ENCODE assay signal across 8 mouse cellular contexts in the genomic region with DNA sequence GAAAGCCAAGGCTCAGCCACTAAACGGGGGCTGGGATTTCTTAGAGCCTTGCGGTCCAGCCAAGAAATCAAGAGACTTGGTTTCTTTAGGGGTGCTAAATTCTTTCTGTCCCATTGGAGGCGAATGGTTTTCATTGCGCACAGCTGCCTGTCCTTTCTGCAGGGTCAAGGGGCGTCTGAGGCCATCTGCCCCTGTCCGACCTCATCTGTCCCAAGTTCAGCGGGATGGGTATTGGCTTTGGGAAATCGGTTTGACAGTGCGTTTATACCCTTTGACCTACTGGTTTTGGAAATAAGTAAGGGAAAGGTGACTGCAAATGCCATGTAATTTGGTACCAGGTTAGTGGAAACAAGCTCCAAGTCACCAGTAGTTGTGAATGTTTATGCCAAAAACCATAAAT. TPM values are rescaled to one million over a fixed set of nuclear protein-coding genes. Genes with fewer than 3 reads are reported as not detected.
DNase-seq lines count a peak whose midpoint lies in the region; ATAC-seq and TF ChIP-seq lines count a peak whose summit lies in the region.

No protein-coding gene starts in this region.

- peaks cover 33% of the 10 kb centered on the region for H3K4me1 ChIP-seq in erythroblast, embryonic 14.5 days (ENCODE audit: control insufficient read depth)
- H3K4me1 ChIP-seq in thymus, adult 2 months (replicated peaks; ENCODE audit: control insufficient read depth, insufficient read depth, low read length): peaks cover 17% of the 10 kb centered on the region
- peaks cover 37% of the 10 kb centered on the region for H3K4me1 ChIP-seq in liver, embryonic 12.5 days

- DNase-seq in thymus, adult 2 months: no peak
- DNase-seq in thymus, postnatal 36 days: no peak
- DNase-seq in gastrocnemius, postnatal 10 days: no peak
- no peak for DNase-seq in urinary bladder, postnatal 10 days (ENCODE audit: low spot score)

- H3K9ac ChIP-seq in liver, embryonic 12.5 days: peak overlapping the region; percentile 77

- no peak for TF ChIP-seq CTCF in thymus, adult 2 months (IDR thresholded peaks at IDR 0.05; ENCODE audit: borderline replicate concordance, control insufficient read depth, extremely low read depth, insufficient read depth, low read length, poor library complexity)

- peaks cover 25% of the 10 kb centered on the region for H3K36me3 ChIP-seq in erythroblast, embryonic 14.5 days (ENCODE audit: control insufficient read depth)
- peaks cover 12% of the 10 kb centered on the region for H3K36me3 ChIP-seq in thymus, adult 2 months (ENCODE audit: control insufficient read depth, insufficient read depth, low read length)
- peaks cover 29% of the 10 kb centered on the region for H3K36me3 ChIP-seq in liver, embryonic 12.5 days

- 6% methylated on average over 9 of the region's 9 CpGs for WGBS in thymus, adult 2 months
- 6% methylated on average over 9 of the region's 9 CpGs for WGBS in liver, embryonic 12.5 days (ENCODE audit: insufficient replicate concordance)

- H3K27me3 ChIP-seq in erythroblast, embryonic 14.5 days (ENCODE audit: control insufficient read depth): no peaks in the 10 kb centered on the region
- no peaks in the 10 kb centered on the region for H3K27me3 ChIP-seq in thymus, adult 2 months (ENCODE audit: control insufficient read depth, insufficient read depth, low read length)
- H3K27me3 ChIP-seq in liver, embryonic 12.5 days (replicated peaks): 0 out of 2 replicates have a peak, but pooled peaks cover 3% of the 10 kb centered on the region

- no peak for TF ChIP-seq POLR2A in thymus, adult 2 months (IDR thresholded peaks at IDR 0.05; ENCODE audit: control insufficient read depth, extremely low read depth, insufficient read depth, low read length, poor library complexity)

- H3K4me3 ChIP-seq in erythroblast, embryonic 14.5 days (replicated peaks): peak overlapping the region; percentile 84
- peak overlapping the region; percentile 93 for H3K4me3 ChIP-seq in thymus, adult 2 months (ENCODE audit: control insufficient read depth, insufficient read depth, low read length)
- peak overlapping the region; percentile 70 for H3K4me3 ChIP-seq in liver, embryonic 12.5 days

- no peak overlapping the region for H3K27ac ChIP-seq in thymus, adult 2 months (ENCODE audit: control insufficient read depth, insufficient read depth, low read length)
- peak overlapping the region; percentile 82 for H3K27ac ChIP-seq in liver, embryonic 12.5 days

- no peaks in the 10 kb centered on the region for H3K9me3 ChIP-seq in erythroblast, embryonic 14.5 days (ENCODE audit: control insufficient read depth, low read length)
- H3K9me3 ChIP-seq in liver, embryonic 12.5 days (replicated peaks): no peaks in the 10 kb centered on the region

- H3K4me2 ChIP-seq in liver, embryonic 12.5 days: peak overlapping the region; percentile 86

- no peak for ATAC-seq in erythroblast, adult 5-6 weeks (replicated peaks; ENCODE audit: low FRiP score, poor library complexity, severe bottlenecking)
- no peak for ATAC-seq in liver, embryonic 12.5 days
- ATAC-seq in megakaryocyte progenitor cell, adult 5-6 weeks (replicated peaks; ENCODE audit: poor library complexity): no peak

RNA-seq across cellular contexts. Expression of gene Pdp2, which starts 0.6 kb away (rescaled TPM):
- 0.01 and 0.02 TPM in 2 replicates for polyA plus RNA-seq in erythroblast, embryonic 14.5 days (2012)
- 0.38 and 1.7 TPM in 2 replicates for total RNA-seq in erythroblast, adult 5-6 weeks (2015; ENCODE audit: low replicate concordance)
- 0.98 and 1.3 TPM in 2 replicates for total RNA-seq in erythroblast, adult 5-6 weeks (2017; ENCODE audit: low replicate concordance)
- 6.0 and 6.4 TPM in 2 replicates for polyA plus RNA-seq in thymus, adult 2 months (2012; rRNA removed)
- polyA plus RNA-seq in liver, embryonic 12.5 days (2016; fragmentation: Nextera tagmentation; extraction: Ambion mirVana): 5.8 and 6.0 TPM in 2 replicates
- 8.8 and 9.3 TPM in 2 replicates for total RNA-seq in megakaryocyte progenitor cell, adult 5-6 weeks (2015)
- 7.2 and 9.2 TPM in 2 replicates for total RNA-seq in megakaryocyte progenitor cell, adult 5-6 weeks (2017)
- 1 to 10 TPM; 3.8 to 4.7 TPM for total RNA-seq in gastrocnemius, postnatal 10 days (2021)

RNA-seq across cellular contexts. Expression of gene Cdh16, which starts 32.3 kb away (rescaled TPM):
- 0.08 TPM in 1 of 2 replicates, not detected in the other for polyA plus RNA-seq in erythroblast, embryonic 14.5 days (2012)
- not detected in 2 replicates for total RNA-seq in erythroblast, adult 5-6 weeks (2015; ENCODE audit: low replicate concordance)
- total RNA-seq in erythroblast, adult 5-6 weeks (2017; ENCODE audit: low replicate concordance): not detected in 2 replicates
- 0.20 and 1.5 TPM in 2 replicates for polyA plus RNA-seq in thymus, adult 2 months (2012; rRNA removed)
- polyA plus RNA-seq in liver, embryonic 12.5 days (2016; fragmentation: Nextera tagmentation; extraction: Ambion mirVana): 0.21 and 0.36 TPM in 2 replicates
- not detected in 2 replicates for total RNA-seq in megakaryocyte progenitor cell, adult 5-6 weeks (2015)
- total RNA-seq in megakaryocyte progenitor cell, adult 5-6 weeks (2017): not detected in 2 replicates
- under 1 TPM; 0.54 to 0.63 TPM for total RNA-seq in gastrocnemius, postnatal 10 days (2021)

RNA-seq across cellular contexts. Expression of gene Rrad, which starts 39.3 kb away (rescaled TPM):
- 0.05 and 0.12 TPM in 2 replicates for polyA plus RNA-seq in erythroblast, embryonic 14.5 days (2012)
- total RNA-seq in erythroblast, adult 5-6 weeks (2015; ENCODE audit: low replicate concordance): not detected in 2 replicates
- not detected in 2 replicates for total RNA-seq in erythroblast, adult 5-6 weeks (2017; ENCODE audit: low replicate concordance)
- polyA plus RNA-seq in thymus, adult 2 months (2012; rRNA removed): 25.2 and 36.1 TPM in 2 replicates
- 0.79 and 1.2 TPM in 2 replicates for polyA plus RNA-seq in liver, embryonic 12.5 days (2016; fragmentation: Nextera tagmentation; extraction: Ambion mirVana)
- total RNA-seq in megakaryocyte progenitor cell, adult 5-6 weeks (2015): 0.76 and 1.2 TPM in 2 replicates
- 1.5 and 1.9 TPM in 2 replicates for total RNA-seq in megakaryocyte progenitor cell, adult 5-6 weeks (2017)
- total RNA-seq in gastrocnemius, postnatal 10 days (2021): 10 to 100 TPM; 17.0 to 34.2 TPM

RNA-seq across cellular contexts. Expression of gene Ciao2b, which starts 49.9 kb away (rescaled TPM):
- polyA plus RNA-seq in erythroblast, embryonic 14.5 days (2012): 7.5 and 10.3 TPM in 2 replicates
- total RNA-seq in erythroblast, adult 5-6 weeks (2015; ENCODE audit: low replicate concordance): 1.5 and 5.2 TPM in 2 replicates
- 6.0 and 15.1 TPM in 2 replicates for total RNA-seq in erythroblast, adult 5-6 weeks (2017; ENCODE audit: low replicate concordance)
- polyA plus RNA-seq in thymus, adult 2 months (2012; rRNA removed): 72.0 and 76.9 TPM in 2 replicates
- polyA plus RNA-seq in liver, embryonic 12.5 days (2016; fragmentation: Nextera tagmentation; extraction: Ambion mirVana): 71.8 and 74.7 TPM in 2 replicates
- 12.0 and 15.7 TPM in 2 replicates for total RNA-seq in megakaryocyte progenitor cell, adult 5-6 weeks (2015)
- total RNA-seq in megakaryocyte progenitor cell, adult 5-6 weeks (2017): 20.7 and 22.1 TPM in 2 replicates
- total RNA-seq in gastrocnemius, postnatal 10 days (2021): 10 to 100 TPM; 38.3 to 48.5 TPM

RNA-seq across cellular contexts. Expression of gene Car7, which starts 57.4 kb away (rescaled TPM):
- polyA plus RNA-seq in erythroblast, embryonic 14.5 days (2012): not detected in 2 replicates
- not detected in 2 replicates for total RNA-seq in erythroblast, adult 5-6 weeks (2015; ENCODE audit: low replicate concordance)
- total RNA-seq in erythroblast, adult 5-6 weeks (2017; ENCODE audit: low replicate concordance): 0.51 TPM in 1 of 2 replicates, not detected in the other
- 2.4 and 2.8 TPM in 2 replicates for polyA plus RNA-seq in thymus, adult 2 months (2012; rRNA removed)
- 2.2 and 2.3 TPM in 2 replicates for polyA plus RNA-seq in liver, embryonic 12.5 days (2016; fragmentation: Nextera tagmentation; extraction: Ambion mirVana)
- total RNA-seq in megakaryocyte progenitor cell, adult 5-6 weeks (2015): not detected in 2 replicates
- 0.07 and 0.33 TPM in 2 replicates for total RNA-seq in megakaryocyte progenitor cell, adult 5-6 weeks (2017)
- total RNA-seq in gastrocnemius, postnatal 10 days (2021): 1 to 10 TPM in 1 of 2 experiments, under 1 TPM in 1; 0.56 to 1.6 TPM

Comparison
In these comparisons a context has a peak if more than half of its experiments do, and no peak if none do; other contexts are left out.
1. RNA of gene Rrad, which starts 39.3 kb away (total RNA-seq): 17.0 to 34.2 TPM in gastrocnemius, postnatal 10 days; 0.76 to 1.9 TPM in megakaryocyte progenitor cell, adult 5-6 weeks and not detected in erythroblast, adult 5-6 weeks; every median in the first group is over 4 times any median in the second.
2. Peak in every context shown above with its lines, with median percentiles within 50 percentile points of each other: H3K4me3 ChIP-seq.